Mouse (Mus musculus): Measurements from ENCODE around the gene Nabp1.

GRCm38 (mm10) chr1:51467181-51467580 lies 11.0 kb downstream of the Nabp1 start:
- TF ChIP-seq CTCF (IDR thresholded peaks at IDR 0.05; ENCODE audit: low read depth, low read length) (no peak), POLR2A (IDR thresholded peaks at IDR 0.05; ENCODE audit: borderline replicate concordance, low read depth, low read length) (no peak)

All from bone marrow macrophage, adult 2 months (primary cell).